Mouse (Mus musculus): ENCODE measurements around the gene Lin7b. TPM values are rescaled to one million over a fixed set of nuclear protein-coding genes. Genes with fewer than 3 reads are reported as not detected.
"Not testable (repeated sequence)": the region's sequence is repeated elsewhere in the genome, so short reads cannot be mapped to it uniquely, and the experiment has no call there.

The Lin7b gene
- polyA plus RNA-seq, 1 experiment from 2014 or later, result 12.5 TPM

DNA sequence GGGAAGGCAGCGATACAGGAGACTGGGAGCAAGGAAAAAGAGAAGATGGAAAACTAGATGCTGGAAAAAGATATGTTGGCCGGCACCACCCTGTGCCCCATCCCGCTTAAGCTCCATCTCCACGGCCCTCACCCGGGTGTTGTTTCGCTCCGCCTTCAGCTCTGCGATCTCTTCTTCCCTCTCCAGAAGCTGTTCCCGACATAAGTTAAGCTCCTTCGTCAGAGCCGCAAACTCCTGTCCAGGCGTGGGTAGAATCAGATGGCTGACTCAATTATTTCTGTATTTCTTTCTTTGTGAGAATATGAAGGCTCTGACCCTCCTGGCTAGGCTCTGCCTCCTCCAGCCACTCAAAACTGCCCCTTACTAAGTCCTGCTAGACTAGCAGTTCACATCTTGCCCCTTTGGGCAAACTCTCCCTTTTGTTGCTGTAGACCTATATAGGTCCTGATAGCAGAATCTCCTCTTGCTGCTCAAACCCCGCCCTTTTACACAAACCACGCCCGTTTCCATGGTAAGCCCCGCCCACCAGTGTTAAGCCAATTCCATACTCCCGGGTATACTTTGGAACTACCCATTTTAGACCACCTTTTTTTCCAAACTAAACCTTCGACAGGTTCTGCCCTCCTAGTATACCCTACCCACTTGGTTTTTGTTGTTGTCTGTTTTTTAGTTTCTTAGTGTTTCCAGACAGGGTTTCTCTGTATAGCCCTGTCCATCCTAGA lies 9.8 kb downstream of the Lin7b start:
- no peaks in the 10 kb centered on the region for H3K9me3 ChIP-seq
- H3K27ac ChIP-seq, result no peak overlapping the region
- peaks cover 41% of the 10 kb centered on the region for H3K27me3 ChIP-seq
- no peak overlapping the region for H3K9ac ChIP-seq
- peak overlapping the region; percentile 45 for H3K4me3 ChIP-seq
- peak overlapping the region; percentile 84 for H3K4me2 ChIP-seq
- 0 out of 2 replicates have a peak, but pooled peaks have one; percentile 1 for ATAC-seq (ENCODE audit: low FRiP score)
- 55% methylated on average over 18 of the region's 18 CpGs for WGBS
- H3K4me1 ChIP-seq (replicated peaks), result peaks cover 37% of the 10 kb centered on the region
- H3K36me3 ChIP-seq, result peaks cover 42% of the 10 kb centered on the region

DNA sequence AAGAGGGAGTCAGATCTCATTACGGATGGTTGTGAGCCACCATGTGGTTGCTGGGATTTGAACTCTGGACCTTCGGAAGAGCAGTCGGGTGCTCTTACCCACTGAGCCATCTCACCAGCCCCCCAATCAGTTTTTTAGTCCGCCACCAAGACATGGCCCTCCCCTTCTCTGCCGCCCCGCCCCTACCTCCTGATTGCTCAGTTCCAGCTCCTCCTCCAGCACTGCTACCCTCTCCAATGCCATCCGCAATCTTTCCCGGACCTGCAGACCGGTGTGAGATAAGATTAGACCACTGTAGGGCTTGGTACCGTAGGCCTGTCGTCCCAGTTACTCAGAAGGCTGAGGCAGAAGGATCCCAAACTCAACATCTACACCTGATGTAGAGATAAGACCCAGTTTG lies 11.3 kb downstream of the Lin7b start:
- Histone ChIP-seq H3K36me3 (peaks cover 56% of the 10 kb centered on the region), H3K27me3 (peaks cover 30% of the 10 kb centered on the region), H3K4me1 (replicated peaks) (peaks cover 24% of the 10 kb centered on the region)
- H3K4me2 ChIP-seq; H3K27ac ChIP-seq; H3K9ac ChIP-seq; H3K9me3 ChIP-seq; H3K4me3 ChIP-seq; ATAC-seq (ENCODE audit: low FRiP score): not testable (repeated sequence)
- WGBS, result 62% methylated on average over 10 of the region's 11 CpGs

DNA sequence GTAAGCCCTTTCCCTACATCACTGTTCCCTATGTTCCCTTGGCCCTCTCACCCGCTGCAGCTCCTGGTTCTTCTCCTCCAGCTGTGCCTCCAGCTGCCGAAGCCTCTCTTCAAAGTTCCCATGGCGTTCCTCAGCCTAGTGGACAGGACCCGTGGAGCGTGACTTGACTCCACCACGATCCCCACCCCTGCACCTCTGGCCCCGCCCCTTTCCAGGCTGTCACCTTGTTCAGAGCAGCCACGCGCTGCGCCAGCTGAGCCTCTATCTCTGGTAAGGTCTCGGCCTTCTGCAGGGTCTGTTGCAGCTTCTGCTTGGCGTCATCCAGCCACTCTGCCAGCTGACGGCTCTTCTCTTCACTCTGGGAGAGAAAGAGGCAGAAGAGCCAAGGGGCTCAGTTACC lies 14.3 kb downstream of the Lin7b start:
- Histone ChIP-seq H3K9ac (no peak overlapping the region), H3K27me3 (0 out of 2 replicates have a peak, but pooled peaks cover 10% of the 10 kb centered on the region), H3K4me3 (no peak overlapping the region), H3K9me3 (no peaks in the 10 kb centered on the region), H3K36me3 (peaks cover 80% of the 10 kb centered on the region), H3K27ac (no peak overlapping the region), H3K4me1 (replicated peaks) (peaks cover 2% of the 10 kb centered on the region; the same call in 1 of the 2 replicates), H3K4me2 (no peak overlapping the region)
- WGBS, result 62% methylated on average over 13 of the region's 13 CpGs
- no peak for ATAC-seq (ENCODE audit: low FRiP score)

DNA sequence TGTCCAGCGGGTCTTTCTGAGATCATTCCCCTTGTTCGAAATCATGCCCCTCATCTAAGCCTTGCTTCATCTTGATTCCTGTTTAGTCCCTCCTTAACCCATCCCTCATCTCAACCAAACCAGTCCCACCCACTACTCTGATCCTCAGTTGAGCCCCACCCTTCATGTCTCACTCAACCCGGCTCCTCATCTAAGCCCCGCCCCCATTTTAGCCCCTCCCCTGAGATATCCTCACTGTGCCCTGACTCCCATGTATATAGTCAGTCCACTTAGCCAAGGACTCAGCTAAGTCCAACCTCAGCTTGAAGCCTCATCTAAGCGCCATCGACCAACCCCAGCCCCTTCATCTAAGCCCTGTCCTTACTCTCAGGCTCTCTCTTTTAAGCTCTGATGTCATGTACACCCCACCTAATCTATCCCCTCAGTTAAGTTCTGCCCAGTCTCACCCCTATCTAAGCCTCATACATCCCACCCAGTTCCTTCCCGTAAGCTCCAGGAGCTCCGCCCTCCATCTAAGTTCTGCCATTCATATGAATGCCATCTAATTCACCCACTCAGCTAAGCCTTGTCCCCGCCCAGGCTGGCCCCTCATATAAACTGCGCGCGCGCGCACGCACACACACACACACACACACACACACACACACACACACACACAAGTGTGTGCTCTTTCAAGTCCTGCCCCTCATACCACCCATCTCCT lies 14.9 kb downstream of the Lin7b start:
- Histone ChIP-seq H3K4me2 (no peak overlapping the region), H3K27me3 (0 out of 2 replicates have a peak, but pooled peaks cover 8% of the 10 kb centered on the region), H3K9me3 (no peaks in the 10 kb centered on the region), H3K4me1 (replicated peaks) (no peaks in the 10 kb centered on the region), H3K27ac (no peak overlapping the region), H3K9ac (no peak overlapping the region), H3K4me3 (no peak overlapping the region), H3K36me3 (peaks cover 86% of the 10 kb centered on the region)
- WGBS, result 77% methylated on average over 15 of the region's 15 CpGs
- ATAC-seq (ENCODE audit: low FRiP score), result no peak

DNA sequence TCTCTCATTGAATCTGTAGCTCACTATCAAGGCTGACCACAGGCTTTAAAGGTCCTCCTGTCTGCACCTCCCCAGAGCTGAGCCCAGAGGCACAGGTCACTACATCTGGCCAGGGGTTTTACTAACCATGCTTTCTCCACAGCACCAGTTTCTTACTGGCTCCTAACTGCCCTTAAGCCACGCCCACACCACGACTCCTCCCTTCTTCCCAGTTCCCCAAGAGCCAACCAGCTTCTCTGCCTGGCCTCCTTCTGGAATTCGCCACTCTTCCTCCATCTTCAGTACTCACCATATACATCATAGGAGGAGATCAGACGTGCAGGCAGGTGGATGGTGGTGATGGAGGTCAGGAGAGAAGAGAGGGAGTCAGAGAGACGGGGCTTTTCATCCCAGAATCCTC lies 17.3 kb downstream of the Lin7b start:
- peaks cover 95% of the 10 kb centered on the region for H3K36me3 ChIP-seq
- no peak for ATAC-seq (ENCODE audit: low FRiP score)

GRCm38 (mm10) chr7:45346905-45347304 lies 23.5 kb downstream of the Lin7b start:
- no peak for ATAC-seq (ENCODE audit: low FRiP score)
- H3K27ac ChIP-seq, result no peak overlapping the region
- no peaks in the 10 kb centered on the region for H3K9me3 ChIP-seq
- no peak overlapping the region for H3K4me3 ChIP-seq
- H3K4me1 ChIP-seq (replicated peaks), result no peaks in the 10 kb centered on the region
- no peak overlapping the region for H3K9ac ChIP-seq
- H3K36me3 ChIP-seq, result peaks cover 82% of the 10 kb centered on the region
- peaks cover 17% of the 10 kb centered on the region for H3K27me3 ChIP-seq
- WGBS, result 80% methylated on average over 13 of the region's 13 CpGs
- H3K4me2 ChIP-seq, result no peak overlapping the region

More for the DNA sequence above, 17.3 kb downstream of the Lin7b start:
- Histone ChIP-seq H3K4me1 (replicated peaks) (no peaks in the 10 kb centered on the region), H3K4me2 (no peak overlapping the region), H3K9ac (no peak overlapping the region), H3K9me3 (no peaks in the 10 kb centered on the region), H3K27ac (no peak overlapping the region), H3K27me3 (no peaks in the 10 kb centered on the region), H3K4me3 (no peak overlapping the region)
- WGBS, result 24% methylated on average over 5 of the region's 5 CpGs

DNA sequence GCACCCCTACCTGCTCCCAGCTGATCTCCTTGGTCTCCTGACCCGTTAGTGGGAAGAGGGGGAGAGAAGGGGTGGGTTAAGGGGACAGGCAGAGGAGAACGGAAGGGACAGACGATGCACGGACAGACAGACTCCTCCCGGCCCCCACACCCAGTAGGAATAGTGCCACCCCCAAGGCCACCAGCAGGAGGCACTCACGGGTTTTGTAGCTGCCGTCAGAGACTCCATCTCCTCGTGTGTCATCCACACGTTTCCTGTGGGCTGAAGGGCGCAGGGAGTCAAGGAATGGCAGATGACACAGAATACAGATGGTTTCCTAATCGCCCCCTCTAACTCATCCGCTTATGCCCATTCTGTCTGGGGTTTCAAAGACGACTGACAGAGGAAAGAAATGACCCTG lies 26.8 kb downstream of the Lin7b start:
- H3K27me3 ChIP-seq, result peaks cover 31% of the 10 kb centered on the region
- no peak overlapping the region for H3K27ac ChIP-seq
- H3K36me3 ChIP-seq, result peaks cover 51% of the 10 kb centered on the region
- H3K4me2 ChIP-seq, result no peak overlapping the region
- peaks cover 21% of the 10 kb centered on the region for H3K4me1 ChIP-seq (replicated peaks)
- no peak overlapping the region for H3K4me3 ChIP-seq
- 29% methylated on average over 13 of the region's 13 CpGs for WGBS
- ATAC-seq (ENCODE audit: low FRiP score), result no peak
- no peaks in the 10 kb centered on the region for H3K9me3 ChIP-seq
- H3K9ac ChIP-seq, result no peak overlapping the region

DNA sequence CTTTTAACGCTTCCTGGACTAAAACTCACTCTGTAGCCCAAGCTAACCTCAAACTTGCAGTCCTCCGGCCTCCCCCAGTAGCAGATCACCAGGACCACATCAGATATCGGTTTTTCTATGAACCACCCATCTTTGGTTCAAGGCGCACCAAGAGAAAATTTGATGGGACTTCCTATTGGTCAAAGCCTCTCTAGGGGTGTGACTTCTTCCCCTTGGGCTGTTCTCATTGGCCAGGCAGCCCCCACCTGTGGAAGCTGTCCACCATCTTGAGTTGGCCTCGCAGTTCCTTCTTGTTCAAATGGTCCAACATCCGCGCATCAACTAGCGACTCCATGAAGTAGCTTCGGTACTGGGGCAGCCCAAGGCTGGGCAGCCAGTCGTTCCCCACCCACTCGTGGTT lies 28.3 kb downstream of the Lin7b start:
- Histone ChIP-seq H3K27ac (no peak overlapping the region), H3K36me3 (peaks cover 36% of the 10 kb centered on the region), H3K4me3 (no peak overlapping the region), H3K27me3 (peaks cover 46% of the 10 kb centered on the region), H3K9ac (no peak overlapping the region), H3K4me2 (no peak overlapping the region), H3K9me3 (no peaks in the 10 kb centered on the region), H3K4me1 (replicated peaks) (peaks cover 28% of the 10 kb centered on the region)
- WGBS, result 93% methylated on average over 11 of the region's 11 CpGs
- no peak for ATAC-seq (ENCODE audit: low FRiP score)

DNA sequence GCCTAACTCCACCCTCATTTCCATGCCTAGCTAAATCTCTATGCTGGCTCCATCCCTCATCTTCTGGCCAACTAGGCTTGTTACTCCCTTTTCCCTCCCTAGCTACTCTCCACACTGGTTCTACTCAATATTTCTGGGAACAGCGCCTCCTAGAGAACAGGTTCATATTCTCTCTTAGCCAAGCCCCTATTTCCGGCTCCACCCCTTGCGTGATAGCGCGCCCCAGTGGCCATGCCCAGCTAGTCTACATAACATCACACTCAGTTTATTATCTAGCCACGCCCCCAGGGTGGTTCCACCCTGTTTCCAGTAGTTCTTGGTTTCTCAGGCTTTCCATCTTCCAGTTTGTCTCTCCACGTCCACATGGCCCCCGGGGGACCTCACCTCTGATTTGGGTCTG lies 29.1 kb downstream of the Lin7b start:
- H3K27ac ChIP-seq, result no peak overlapping the region
- no peak for ATAC-seq (ENCODE audit: low FRiP score)
- H3K27me3 ChIP-seq, result peaks cover 50% of the 10 kb centered on the region
- no peak overlapping the region for H3K4me3 ChIP-seq
- H3K36me3 ChIP-seq, result peaks cover 29% of the 10 kb centered on the region
- H3K9ac ChIP-seq, result no peak overlapping the region
- H3K9me3 ChIP-seq, result no peaks in the 10 kb centered on the region
- H3K4me2 ChIP-seq, result peak overlapping the region; percentile 76; the same call in 1 of the 2 replicates
- WGBS, result 3% methylated on average over 8 of the region's 8 CpGs
- H3K4me1 ChIP-seq (replicated peaks), result peaks cover 28% of the 10 kb centered on the region

DNA sequence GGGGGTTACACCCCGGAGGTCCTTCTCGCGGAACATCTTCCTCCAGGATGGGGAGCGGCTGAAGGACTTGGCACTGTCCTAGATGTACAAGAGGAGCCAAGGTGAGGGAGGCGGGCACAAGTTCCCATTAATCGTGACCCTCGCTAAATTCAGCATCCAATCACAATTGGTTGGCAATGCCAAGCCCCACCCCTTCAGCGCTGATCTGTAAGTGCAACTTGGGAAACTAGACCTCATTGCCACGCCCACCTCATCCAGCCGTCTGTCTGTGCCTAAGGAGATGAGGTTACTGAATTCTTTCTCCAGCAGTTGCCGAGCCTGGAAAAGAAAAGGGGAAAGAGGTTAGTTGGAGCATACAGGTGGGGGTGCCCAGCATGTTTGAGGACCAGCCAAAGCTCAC lies 29.7 kb downstream of the Lin7b start:
- H3K4me1 ChIP-seq (replicated peaks), result peaks cover 28% of the 10 kb centered on the region
- no peak overlapping the region for H3K27ac ChIP-seq
- H3K36me3 ChIP-seq, result peaks cover 22% of the 10 kb centered on the region
- peaks cover 50% of the 10 kb centered on the region for H3K27me3 ChIP-seq
- peak overlapping the region; percentile 76 for H3K4me2 ChIP-seq
- H3K9me3 ChIP-seq, result no peaks in the 10 kb centered on the region
- ATAC-seq (ENCODE audit: low FRiP score), result no peak
- H3K9ac ChIP-seq, result peak overlapping the region; percentile 76; the same call in 1 of the 2 replicates
- peak overlapping the region; percentile 47 for H3K4me3 ChIP-seq
- 2% methylated on average over 11 of the region's 11 CpGs for WGBS

- WGBS, result under 1% methylated on average over 11 of the region's 11 CpGs
These were observed 30.3 kb downstream of the Lin7b start for GRCm38 (mm10) chr7:45340066-45340442.

DNA sequence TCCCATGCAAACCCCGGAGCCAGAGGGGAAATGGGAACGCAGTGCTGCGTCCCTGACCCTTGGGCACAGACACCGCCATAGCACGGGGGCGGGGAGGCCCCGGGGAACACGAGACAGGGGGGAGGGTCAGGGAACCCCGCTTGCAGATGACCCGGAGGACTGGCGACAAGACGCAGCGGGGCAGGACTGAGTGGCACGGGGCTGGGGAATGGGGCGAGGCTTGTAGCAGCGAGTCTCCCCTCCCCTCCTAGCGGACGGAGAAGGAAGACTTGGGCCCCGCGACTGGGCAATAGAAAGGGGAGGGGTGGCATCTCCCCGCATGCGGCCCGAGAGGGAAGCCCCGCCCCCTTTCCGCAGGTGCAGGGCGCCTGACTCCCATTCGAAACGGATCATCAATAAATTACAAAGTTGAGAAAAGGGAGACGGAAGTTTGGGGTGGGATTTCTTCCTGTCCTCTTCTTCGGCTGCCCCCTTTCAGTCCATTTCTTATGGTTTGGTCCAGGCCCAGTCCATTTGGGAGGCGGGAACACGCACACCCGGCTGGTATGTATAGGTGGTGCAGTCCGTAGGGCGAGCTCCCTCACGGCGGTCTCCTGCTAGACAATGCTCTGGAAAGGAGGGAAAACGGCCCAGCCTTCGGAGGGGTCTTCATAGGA lies 30.8 kb downstream of the Lin7b start:
- peak overlapping the region; percentile 73; the same call in 1 of the 2 replicates for H3K27ac ChIP-seq
- H3K36me3 ChIP-seq, result peaks cover 12% of the 10 kb centered on the region
- ATAC-seq (ENCODE audit: low FRiP score), result peak; percentile 79
- peaks cover 34% of the 10 kb centered on the region for H3K4me1 ChIP-seq (replicated peaks)
- H3K9ac ChIP-seq, result peak overlapping the region; percentile 76
- H3K4me3 ChIP-seq, result peak overlapping the region; percentile 47
- H3K27me3 ChIP-seq, result peaks cover 52% of the 10 kb centered on the region
- 1% methylated on average over 39 of the region's 39 CpGs for WGBS
- no peaks in the 10 kb centered on the region for H3K9me3 ChIP-seq
- H3K4me2 ChIP-seq, result peak overlapping the region; percentile 76

More at GRCm38 (mm10) chr7:45340066-45340442, 30.3 kb downstream of the Lin7b start:
- Histone ChIP-seq H3K4me3 (peak overlapping the region; percentile 47), H3K36me3 (peaks cover 16% of the 10 kb centered on the region), H3K9ac (peak overlapping the region; percentile 76), H3K4me2 (peak overlapping the region; percentile 76), H3K27me3 (peaks cover 50% of the 10 kb centered on the region), H3K9me3 (no peaks in the 10 kb centered on the region), H3K27ac (no peak overlapping the region), H3K4me1 (replicated peaks) (peaks cover 29% of the 10 kb centered on the region)
- no peak; the same call in 1 of the 2 replicates for ATAC-seq (ENCODE audit: low FRiP score)

Data from hindbrain, embryonic 13.5 days (tissue).